Mouse (Mus musculus) G1E (cell line): Measurements from ENCODE around the gene Rnf24.

Source experiments
- CTCF ChIP-seq: IDR thresholded peaks from 2 replicates; pipeline ENCODE4 v1.5.1; 2012; ENCODE audit warnings: low read depth, low read length, inconsistent platforms, mixed read lengths
- TAL1 ChIP-seq: conservative IDR thresholded peaks from 2 replicates; pipeline ENCODE4 v1.6.1; 2012; ENCODE audit warnings: low read depth, low read length, inconsistent platforms, mixed read lengths

- no peak for TF ChIP-seq TAL1
- TF ChIP-seq CTCF: no peak
Observed at GRCm38 (mm10) chr2:131254329-131254713, 98.4 kb downstream of the Rnf24 start.
